In the genomic region with DNA sequence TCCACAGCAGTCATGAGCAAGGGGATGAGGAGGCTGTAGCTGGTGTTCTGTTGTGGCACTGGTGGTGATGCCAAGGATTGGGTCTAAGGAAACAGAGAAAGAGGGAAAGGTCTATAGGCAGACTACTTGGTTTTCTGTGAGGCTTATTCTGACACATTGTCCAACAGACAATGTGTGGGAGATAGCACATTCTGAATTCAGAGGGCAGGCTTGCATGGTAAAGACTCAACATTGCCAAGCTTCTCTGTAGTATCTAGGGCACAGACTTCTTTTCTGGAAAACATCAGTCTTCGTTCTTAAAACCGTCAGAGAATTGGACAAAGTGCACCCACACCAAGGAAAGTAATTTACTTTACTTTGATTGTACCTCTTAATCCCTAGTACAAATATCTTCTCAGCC, we compare ENCODE assay signal across 15 mouse cellular contexts.
DNase-seq lines count a peak whose midpoint lies in the region.
"Had no signal": no experiment of that assay in that cellular context is flagged by ENCODE, and none has a peak within 500 bp of the region (broad histone marks: within the 10 kb centered on the region; RNA-seq: fewer than 3 reads in every experiment).

No protein-coding gene starts in this region.

- intact Hi-C loops in heart, postnatal 36 days (cut with DNase I), result no loop called here

- DNase-seq in heart, adult 11 months, result peak; percentile 17
- no peak for DNase-seq in heart, postnatal 36 days
- peak; percentile 48 for DNase-seq in brain, adult 2 months (ENCODE audit: low read depth, low spot score)
- DNase-seq in telencephalon, adult 2 months (ENCODE audit: low read depth, low spot score), result peak; percentile 36
- no peak for DNase-seq in adrenal gland, postnatal 4 days (ENCODE audit: low spot score in 2 of 2)
- DNase-seq: adrenal gland, adult 2 months; adrenal gland, postnatal 10 days; adrenal gland, postnatal 25 days; cerebellum, adult 11 months; cerebellum, adult 18-20 months; cerebellum, adult 8-10 months; cerebellum, adult 9-11 months; cerebellum, postnatal 14 days; cerebellum, postnatal 36 days; embryo, embryonic 11 days had no signal

Comparison
In these comparisons a context has a peak if more than half of its experiments do, and no peak if none do; other contexts are left out.
1. DNase-seq: peak in heart, adult 11 months (single experiment), brain, adult 2 months (single experiment) and telencephalon, adult 2 months (single experiment); none in heart, postnatal 36 days (0 of 2) and adrenal gland, postnatal 4 days (0 of 2).